Mouse (Mus musculus) liver, adult 2 months (tissue): ENCODE results near the gene Mbtps1. TPM values are rescaled to one million over a fixed set of nuclear protein-coding genes. Genes with fewer than 3 reads are reported as not detected.

Experiments used
- DNase-seq: peaks from one replicate; pipeline ENCODE4 v3.0.0-alpha.2; 2011; ENCODE audit warnings: low read depth, low spot score; ENCODE audit errors: extremely low read depth
- H3K27ac ChIP-seq: fragments of 200-500 bp; replicated peaks from 2 replicates; pipeline ENCODE4 v1.5.1; 2012; ENCODE audit warnings: low read depth, mild to moderate bottlenecking, control low read depth, inconsistent platforms, low read length; ENCODE audit not compliant: insufficient read depth
- H3K27me3 ChIP-seq: fragments of 200-500 bp; 2 replicates; pipeline ENCODE4 v1.6.1; 2012; ENCODE audit warnings: mild to moderate bottlenecking, moderate library complexity, low read length, inconsistent platforms; ENCODE audit not compliant: control insufficient read depth, insufficient read depth
- H3K36me3 ChIP-seq: fragments of 200-500 bp; 2 replicates; pipeline ENCODE4 v1.6.1; 2012; ENCODE audit warnings: low read length, inconsistent platforms; ENCODE audit not compliant: control insufficient read depth, insufficient read depth
- H3K4me1 ChIP-seq: fragments of 200-500 bp; 2 replicates; pipeline ENCODE4 v1.6.1; 2011; ENCODE audit warnings: low read length; ENCODE audit not compliant: control insufficient read depth, insufficient read depth
- H3K4me3 ChIP-seq: fragments of 200-500 bp; 2 replicates; pipeline ENCODE4 v1.5.1; 2011; ENCODE audit warnings: low read depth, mild to moderate bottlenecking, control low read depth, low read length, moderate library complexity; ENCODE audit not compliant: insufficient read depth
- H3K79me2 ChIP-seq: fragments of 200-500 bp; 2 replicates; pipeline ENCODE4 v1.6.1; 2012; ENCODE audit warnings: inconsistent platforms, mild to moderate bottlenecking, low read length, moderate library complexity; ENCODE audit not compliant: control insufficient read depth, insufficient read depth
- H3K9ac ChIP-seq: fragments of 200-500 bp; 2 replicates; pipeline ENCODE4 v1.6.1; 2012; ENCODE audit warnings: low read depth, mild to moderate bottlenecking, control low read depth, inconsistent platforms, low read length
- CTCF ChIP-seq: fragments of 200-500 bp; IDR thresholded peaks from 2 replicates; pipeline ENCODE4 v1.5.1; 2011; ENCODE audit warnings: low read depth, low read length, control low read depth
- POLR2A ChIP-seq: fragments of 200-500 bp; IDR thresholded peaks from 2 replicates; pipeline ENCODE4 v1.6.1; 2011; ENCODE audit warnings: low read length, control low read depth; ENCODE audit not compliant: insufficient read depth; ENCODE audit errors: extremely low read depth
- WGBS: fragments of 180-500 bp; shearing (Covaris S2); methylation state at CpG from one replicate; pipeline ENCODE4 v1.1.7; 2018; 5-methylcytosine and 5-hydroxymethylcytosine counted together
- polyA plus RNA-seq: library from polyadenylated mRNA; depleted of rRNA; stranded (reverse); fragments of >200 nt; gene quantifications from 2 replicates; pipeline ENCODE4 v1.2.3, GENCODE M21; 2012
- total RNA-seq: library from RNA; depleted of rRNA; stranded (reverse); fragments of >200 nt; gene quantifications from 2 replicates; pipeline ENCODE4 v1.2.3, GENCODE M21; 2014

Mbtps1 gene
- total and polyA plus RNA-seq, 2 experiments = 30.4 to 31.9 TPM

DNA sequence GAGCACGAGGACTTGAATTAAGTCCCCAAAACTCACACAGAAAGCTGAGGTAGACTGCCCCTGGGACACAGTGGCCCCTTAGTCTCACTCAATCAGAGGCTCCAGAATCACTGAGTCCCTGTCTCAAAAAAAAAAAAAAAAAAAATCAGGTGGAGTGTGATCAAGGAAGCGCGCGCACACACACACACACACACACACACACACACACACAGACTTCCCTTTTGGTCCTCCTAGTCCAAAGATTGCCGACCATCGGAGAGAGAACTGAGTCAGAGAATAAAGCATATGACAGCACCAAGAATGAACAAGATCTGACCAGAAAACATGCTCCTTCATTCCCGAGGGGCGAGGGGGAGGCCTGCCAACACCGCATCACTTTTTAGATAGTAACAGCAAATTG lies 1.4 kb downstream of the Mbtps1 start:
- Histone ChIP-seq H3K4me3 (no peak overlapping the region), H3K27me3 (no peaks in the 10 kb centered on the region), H3K79me2 (peaks cover 34% of the 10 kb centered on the region), H3K27ac (no peak overlapping the region), H3K9ac (no peak overlapping the region), H3K4me1 (peaks cover 27% of the 10 kb centered on the region), H3K36me3 (no peaks in the 10 kb centered on the region)
- TF ChIP-seq POLR2A = no peak
- TF ChIP-seq CTCF = no peak
- WGBS = 55% methylated on average over 9 of the region's 9 CpGs
- no peak for DNase-seq

DNA sequence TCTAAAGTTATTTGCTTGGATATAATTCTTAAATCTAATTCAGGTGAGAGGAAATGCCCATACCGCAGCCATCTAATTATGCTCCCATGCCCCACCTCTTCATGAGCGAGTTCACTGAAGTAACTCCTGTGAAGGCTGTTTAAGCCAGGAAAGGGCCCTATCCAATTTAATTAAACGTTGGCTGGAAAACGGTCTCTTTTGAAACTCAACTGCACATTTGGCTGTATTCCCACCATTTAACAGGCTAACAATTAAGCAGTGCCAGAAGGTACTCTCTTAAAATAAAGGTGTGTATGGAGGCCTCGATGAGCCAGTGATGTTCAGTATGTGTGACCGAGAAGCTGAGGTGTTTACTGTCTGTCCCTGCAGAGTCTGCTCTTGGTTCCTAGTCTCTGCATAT lies 2.7 kb downstream of the Mbtps1 start:
- Histone ChIP-seq H3K36me3 (no peaks in the 10 kb centered on the region), H3K79me2 (peaks cover 41% of the 10 kb centered on the region), H3K27me3 (no peaks in the 10 kb centered on the region), H3K27ac (no peak overlapping the region), H3K9ac (no peak overlapping the region), H3K4me3 (no peak overlapping the region), H3K4me1 (peaks cover 29% of the 10 kb centered on the region)
- peak; percentile 55 for DNase-seq
- 29% methylated on average over 6 of the region's 6 CpGs for WGBS
- TF ChIP-seq CTCF (no peak), POLR2A (no peak)

DNA sequence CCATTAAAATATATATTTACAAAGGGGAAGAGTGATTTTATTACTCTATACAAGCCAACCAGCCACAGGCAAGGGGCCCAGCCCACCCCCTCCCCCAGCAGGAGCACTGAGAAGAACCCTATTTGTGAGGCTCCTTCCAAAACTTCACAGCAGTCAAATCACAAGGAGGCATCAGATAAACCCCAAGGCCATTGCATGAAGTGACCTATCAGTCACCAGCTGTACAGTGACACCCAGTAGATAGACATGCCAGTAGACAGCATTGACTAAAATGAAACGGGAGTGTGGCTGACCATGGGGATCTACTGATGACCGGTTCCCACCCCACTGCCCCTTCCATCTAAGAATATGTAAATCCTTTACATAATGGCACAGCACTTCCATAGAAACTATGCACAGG lies 5.6 kb downstream of the Mbtps1 start:
- peak; percentile 22 for DNase-seq
- Histone ChIP-seq H3K27me3 (no peaks in the 10 kb centered on the region), H3K79me2 (peaks cover 65% of the 10 kb centered on the region), H3K4me3 (no peak overlapping the region), H3K4me1 (peaks cover 25% of the 10 kb centered on the region), H3K27ac (no peak overlapping the region), H3K9ac (no peak overlapping the region), H3K36me3 (no peaks in the 10 kb centered on the region)
- 61% methylated on average over 2 of the region's 2 CpGs for whole genome bisulfite sequencing
- TF ChIP-seq CTCF (no peak), POLR2A (no peak)

- Histone ChIP-seq H3K9ac (no peak overlapping the region), H3K4me3 (no peak overlapping the region), H3K27ac (no peak overlapping the region), H3K36me3 (peaks cover 19% of the 10 kb centered on the region; the same call in 1 of the 2 replicates), H3K27me3 (no peaks in the 10 kb centered on the region), H3K4me1 (peaks cover 6% of the 10 kb centered on the region; the same call in 1 of the 2 replicates), H3K79me2 (peaks cover 45% of the 10 kb centered on the region)
- no peak for DNase-seq
- no peak for TF ChIP-seq POLR2A
- TF ChIP-seq CTCF = no peak
- 68% methylated on average over 7 of the region's 7 CpGs for WGBS
Observed at GRCm38 (mm10) chr8:119548560-119549113, 9.9 kb downstream of the Mbtps1 start.

- no peaks in the 10 kb centered on the region for H3K27me3 ChIP-seq
- H3K9ac ChIP-seq = no peak overlapping the region
- TF ChIP-seq CTCF (no peak), POLR2A (no peak)
- H3K4me3 ChIP-seq = no peak overlapping the region
- H3K27ac ChIP-seq = no peak overlapping the region
- H3K4me1 ChIP-seq = peaks cover 2% of the 10 kb centered on the region; the same call in 1 of the 2 replicates
- peaks cover 34% of the 10 kb centered on the region for H3K79me2 ChIP-seq
- no peak for DNase-seq
- peaks cover 31% of the 10 kb centered on the region for H3K36me3 ChIP-seq
- 68% methylated on average over 18 of the region's 18 CpGs for WGBS
Observed at GRCm38 (mm10) chr8:119547019-119547691, 11.4 kb downstream of the Mbtps1 start.

GRCm38 (mm10) chr8:119545791-119546190 lies 12.7 kb downstream of the Mbtps1 start:
- 97% methylated on average over 6 of the region's 6 CpGs for WGBS
- DNase-seq = no peak
- no peak overlapping the region for H3K4me3 ChIP-seq
- no peak overlapping the region for H3K9ac ChIP-seq
- H3K27ac ChIP-seq = no peak overlapping the region
- TF ChIP-seq POLR2A = no peak
- TF ChIP-seq CTCF = no peak
- peaks cover 3% of the 10 kb centered on the region; the same call in 1 of the 2 replicates for H3K4me1 ChIP-seq
- H3K79me2 ChIP-seq = peaks cover 26% of the 10 kb centered on the region; the same call in 1 of the 2 replicates
- no peaks in the 10 kb centered on the region for H3K27me3 ChIP-seq
- H3K36me3 ChIP-seq = peaks cover 39% of the 10 kb centered on the region
